Mouse (Mus musculus) lung, postnatal 4 days (tissue): ENCODE results near the gene Rpl9.

ENCODE experiments used
- DNase-seq, 2 experiments: peaks; one replicate each; pipeline ENCODE4 v3.0.0; 2021

Rpl9 gene

DNA sequence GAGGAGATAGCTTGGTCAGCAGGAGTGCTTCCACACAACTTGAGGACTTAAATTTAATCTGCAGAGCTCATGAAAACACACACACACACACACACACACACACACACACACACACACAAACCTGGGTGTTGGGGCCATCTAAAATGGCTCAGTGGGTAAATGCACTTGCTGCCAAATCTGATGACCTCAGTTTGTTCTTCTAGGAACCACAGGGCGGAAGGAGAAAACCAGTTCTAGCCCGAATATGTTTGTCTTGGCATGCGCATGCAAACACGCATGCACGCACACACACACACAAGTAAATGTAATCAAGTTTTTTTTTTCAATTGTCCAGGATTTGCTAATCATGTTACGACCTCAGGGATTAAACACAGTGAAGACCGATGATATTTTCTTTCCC, 19.7 kb downstream of the Rpl9 start:
- DNase-seq: no peak

GRCm38 (mm10) chr5:65367837-65368236, 23.4 kb downstream of the Rpl9 start:
- no peak for DNase-seq

GRCm38 (mm10) chr5:65357771-65358170, 33.5 kb downstream of the Rpl9 start:
- DNase-seq: no peak

DNA sequence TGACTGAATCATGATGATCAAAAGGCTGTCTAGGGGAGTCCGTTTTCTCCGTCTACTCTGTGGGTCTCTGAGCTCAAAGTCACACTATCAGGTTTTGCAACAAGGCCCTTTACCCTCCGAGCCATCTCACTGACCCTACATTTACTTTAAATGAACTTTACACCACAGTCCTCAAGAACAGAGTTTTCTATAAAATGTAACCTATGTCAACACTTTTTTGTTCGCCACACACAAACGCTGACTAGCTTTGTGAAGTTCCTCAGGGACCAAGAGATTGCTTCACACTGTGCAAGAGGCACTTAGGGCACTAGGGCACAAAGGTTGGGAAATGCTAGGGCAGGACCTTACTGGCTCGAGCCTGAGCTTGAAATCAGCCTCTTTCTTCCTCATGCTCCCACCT, 34.4 kb downstream of the Rpl9 start:
- peak; percentile 62 to 67 for DNase-seq

- DNase-seq: no peak
Measured at GRCm38 (mm10) chr5:65354985-65355384, 36.3 kb downstream of the Rpl9 start.

DNA sequence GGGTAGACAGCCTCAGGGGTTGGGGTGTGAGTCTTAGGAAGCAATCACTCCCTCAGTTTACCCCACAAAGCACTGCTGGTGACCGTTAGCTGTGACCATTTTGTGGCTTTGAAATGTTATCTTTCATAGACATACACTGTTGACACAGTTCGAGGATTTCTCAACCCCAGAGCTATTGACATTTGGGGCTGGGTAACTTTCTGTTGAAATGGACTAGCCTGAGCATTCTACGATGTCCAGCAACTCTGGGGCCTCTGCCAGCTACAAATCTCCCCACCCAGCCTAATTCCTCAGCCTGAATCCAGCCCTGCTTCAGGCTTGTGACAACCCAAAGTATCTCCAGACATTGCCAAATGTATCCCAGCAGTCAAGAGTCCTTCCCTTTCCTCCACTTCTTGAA, 37.1 kb downstream of the Rpl9 start:
- DNase-seq: peak; percentile 15 to 30

DNA sequence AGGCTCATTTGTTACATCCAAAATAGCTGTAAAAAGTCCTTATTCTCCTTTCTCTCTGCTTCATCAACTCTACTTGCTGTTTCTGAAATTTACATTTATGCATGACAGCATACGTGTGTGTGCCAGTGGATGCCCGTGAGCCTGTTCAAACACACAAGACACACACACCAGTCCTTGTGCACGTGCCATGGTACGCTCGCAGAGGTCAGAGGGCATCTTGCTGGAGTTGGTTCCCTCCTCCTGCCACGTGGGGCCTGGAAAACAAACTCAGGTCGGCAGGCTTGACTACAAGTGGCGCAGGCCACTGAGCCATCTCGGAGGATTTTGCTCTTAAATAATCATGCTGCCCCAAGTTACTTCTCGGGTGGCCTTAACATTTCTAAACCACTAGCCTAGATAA, 40.7 kb downstream of the Rpl9 start:
- DNase-seq: no peak

DNA sequence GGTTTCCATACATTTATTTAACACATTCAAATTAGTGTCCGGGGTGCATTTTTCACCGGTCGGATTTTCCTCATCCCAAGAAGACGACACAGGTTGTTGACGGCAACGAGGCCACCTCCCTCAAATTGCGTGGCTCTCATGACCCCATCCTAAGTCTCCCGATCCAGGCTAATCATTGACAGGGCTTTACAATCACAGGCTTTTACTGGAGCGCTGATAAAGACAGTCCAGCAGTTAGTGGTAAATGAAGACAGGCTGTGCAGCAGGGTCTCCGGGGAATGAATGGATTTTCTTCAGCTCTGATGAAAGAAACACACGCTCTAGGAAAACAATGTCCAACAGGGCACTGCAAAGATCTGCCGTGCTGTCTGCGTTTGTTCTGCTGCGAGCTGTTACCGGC, 43.1 kb downstream of the Rpl9 start, which contains the start of gene Klb:
Gene Klb, plus strand, starts transcription at position 147 of the 400 bp plus-strand sequence.
- no peak for DNase-seq

- no peak for DNase-seq
Measured at GRCm38 (mm10) chr5:65340167-65340566, 51.1 kb downstream of the Rpl9 start.

- no peak for DNase-seq
Measured at GRCm38 (mm10) chr5:65338394-65338793, 52.9 kb downstream of the Rpl9 start.
